Mouse (Mus musculus) cerebellum, adult 2 months (tissue): ENCODE data around the gene Zfp697. TPM values are rescaled to one million over a fixed set of nuclear protein-coding genes. Genes with fewer than 3 reads are reported as not detected.
A peak's percentile ranks its signal among the peaks of the same experiment; 100 is the strongest.
"Not testable (repeated sequence)": the region's sequence is repeated elsewhere in the genome, so short reads cannot be mapped to it uniquely, and the experiment has no call there.

Experiments used
- DNase-seq, 2 experiments: peaks; one replicate each; pipeline ENCODE4 v3.0.0; 2021
- H3K27ac ChIP-seq: fragments of 200-500 bp; 2 replicates; pipeline ENCODE4 v1.5.1; 2012; ENCODE audit warnings: low read length, control low read depth, inconsistent platforms; ENCODE audit not compliant: insufficient read depth
- H3K27me3 ChIP-seq: fragments of 200-500 bp; 2 replicates; pipeline ENCODE4 v1.6.1; 2012; ENCODE audit warnings: inconsistent platforms, mild to moderate bottlenecking, low read length, moderate library complexity; ENCODE audit not compliant: control insufficient read depth, insufficient read depth
- H3K4me1 ChIP-seq: fragments of 200-500 bp; 2 replicates; pipeline ENCODE4 v1.6.1; 2011; ENCODE audit warnings: low read length; ENCODE audit not compliant: control insufficient read depth, insufficient read depth
- H3K4me3 ChIP-seq: fragments of 200-500 bp; replicated peaks from 2 replicates; pipeline ENCODE3; 2011; ENCODE audit warnings: mild to moderate bottlenecking, low read depth, low read length, control low read depth; ENCODE audit not compliant: insufficient read depth
- WGBS: fragments of 180-500 bp; shearing (Covaris S2); methylation state at CpG from one replicate; pipeline ENCODE4 v1.1.7; 2018; 5-methylcytosine and 5-hydroxymethylcytosine counted together
- polyA plus RNA-seq: library from polyadenylated mRNA; depleted of rRNA; stranded (reverse); fragments of >200 nt; gene quantifications from 2 replicates; pipeline ENCODE4 v1.2.3, GENCODE M21; 2012

The Zfp697 gene
- polyA plus RNA-seq, 1 experiment: 7.7 TPM

DNA sequence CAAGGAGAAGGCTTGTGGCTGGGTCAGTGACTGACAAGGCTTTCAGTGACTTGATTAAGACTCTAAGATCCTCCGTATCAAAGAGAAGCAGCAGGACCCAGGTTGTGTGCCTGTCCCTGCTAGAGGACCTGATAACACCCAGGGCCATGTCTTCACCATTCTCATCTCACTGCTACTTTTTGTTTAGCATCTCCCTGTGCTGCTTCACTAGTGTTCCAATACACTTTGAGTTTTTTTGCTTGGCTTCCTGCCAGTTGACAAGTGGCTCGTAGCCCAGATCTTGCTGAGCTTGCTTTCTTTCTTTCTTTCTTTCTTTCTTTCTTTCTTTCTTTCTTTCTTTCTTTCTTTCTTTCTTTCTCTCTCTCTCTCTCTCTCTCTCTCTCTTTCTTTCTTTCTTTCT lies 140.5 kb downstream of the Zfp697 start:
- WGBS: 0% methylated on average over 1 of the region's 2 CpGs
- not testable (repeated sequence) for H3K4me3 ChIP-seq, H3K4me1 ChIP-seq, DNase-seq, H3K27ac ChIP-seq, H3K27me3 ChIP-seq

DNA sequence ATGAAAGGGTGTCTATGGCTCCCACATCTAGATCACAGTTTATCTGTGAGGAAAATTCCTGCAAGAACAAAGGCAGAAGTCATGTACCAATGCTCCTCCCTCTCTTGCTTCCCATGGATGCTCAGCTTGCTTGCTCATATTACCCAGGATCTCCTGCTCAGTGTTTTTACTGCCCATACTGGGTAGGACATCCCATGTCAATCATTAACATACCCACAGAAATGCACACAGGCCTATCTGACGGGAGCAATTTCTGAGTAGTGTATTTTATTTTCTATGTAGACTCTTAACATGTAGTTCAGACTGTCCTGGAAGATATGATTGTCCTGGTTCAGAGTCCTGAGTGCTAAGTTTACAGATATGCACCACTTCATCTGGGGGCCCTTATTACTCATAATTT lies 142.3 kb downstream of the Zfp697 start:
- not testable (repeated sequence) for H3K27me3 ChIP-seq, H3K27ac ChIP-seq, H3K4me3 ChIP-seq, DNase-seq, H3K4me1 ChIP-seq
- no CpG with 5 or more reads among the region's 1 CpGs for whole genome bisulfite sequencing

- H3K4me1 ChIP-seq, DNase-seq: not testable (repeated sequence)
Observed at GRCm38 (mm10) chr3:98524978-98525377, 142.7 kb downstream of the Zfp697 start.

GRCm38 (mm10) chr3:98547641-98548040 lies 165.4 kb downstream of the Zfp697 start:
- H3K4me1 ChIP-seq, H3K4me3 ChIP-seq, DNase-seq, H3K27me3 ChIP-seq, H3K27ac ChIP-seq: not testable (repeated sequence)

More at GRCm38 (mm10) chr3:98524978-98525377, 142.7 kb downstream of the Zfp697 start:
- not testable (repeated sequence) for H3K27me3 ChIP-seq, H3K27ac ChIP-seq, H3K4me3 ChIP-seq

DNA sequence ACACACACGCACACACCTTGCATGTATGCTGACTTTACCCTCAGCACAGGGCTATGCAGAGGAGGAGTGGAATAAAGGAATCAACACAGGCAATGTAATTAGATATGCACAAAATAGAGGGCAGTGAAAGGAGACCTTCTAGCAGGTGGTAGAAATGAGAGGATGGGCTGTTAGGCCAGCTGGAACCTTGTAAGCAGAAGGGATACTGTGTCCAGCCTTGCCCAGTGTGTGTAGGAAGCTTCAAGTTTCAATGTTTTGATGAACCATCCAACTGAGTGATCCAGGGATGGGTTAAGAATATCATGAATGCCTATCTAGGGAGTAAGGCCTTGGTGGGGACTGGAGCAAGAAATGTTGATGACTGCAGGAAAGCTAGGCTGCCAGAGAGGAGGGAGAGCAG lies 166.2 kb downstream of the Zfp697 start:
- WGBS: 100% methylated on average over 1 of the region's 1 CpGs
- not testable (repeated sequence) for H3K4me1 ChIP-seq, DNase-seq, H3K27ac ChIP-seq, H3K27me3 ChIP-seq, H3K4me3 ChIP-seq

DNA sequence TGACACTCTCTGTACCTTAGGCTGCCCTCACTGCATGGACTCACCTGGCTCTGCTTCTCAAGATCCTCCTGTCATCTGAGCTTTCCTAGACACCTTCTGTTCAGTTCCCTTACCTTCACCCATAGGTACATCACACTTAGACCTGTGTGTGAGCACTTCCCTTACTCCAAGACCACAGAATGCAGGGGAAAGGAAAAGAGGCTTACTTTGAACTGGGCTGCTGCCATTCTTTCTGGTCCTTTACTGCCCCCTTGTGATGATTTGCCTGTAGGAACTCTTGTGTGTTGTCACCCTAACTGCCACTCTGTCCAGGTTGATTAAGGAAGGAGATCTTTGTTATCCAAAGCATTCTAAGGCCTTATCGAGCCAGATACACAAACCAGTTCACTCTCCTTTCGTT lies 168.0 kb downstream of the Zfp697 start:
- not testable (repeated sequence) for H3K27ac ChIP-seq, H3K4me3 ChIP-seq, DNase-seq, H3K27me3 ChIP-seq, H3K4me1 ChIP-seq
- WGBS: no CpG with 5 or more reads among the region's 2 CpGs

DNA sequence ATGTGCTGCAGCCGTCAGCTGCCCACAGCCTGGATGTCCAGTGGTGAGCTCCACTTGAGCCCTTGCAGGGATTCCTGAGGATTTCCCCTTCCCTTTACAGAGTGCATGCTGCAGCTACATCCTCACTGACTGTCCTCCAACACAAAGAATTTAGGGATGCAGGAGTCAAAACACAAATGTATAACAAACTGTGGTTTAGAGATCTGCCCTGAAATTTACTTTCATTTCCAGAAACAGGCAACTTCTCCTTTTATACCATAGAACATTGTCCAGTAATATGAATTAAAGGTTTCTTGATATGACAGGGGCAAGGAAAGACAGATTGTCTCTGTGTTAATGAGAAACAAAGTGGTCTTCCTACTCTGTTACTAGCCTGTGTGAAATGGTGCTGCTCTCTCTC lies 168.6 kb downstream of the Zfp697 start:
- not testable (repeated sequence) for H3K27me3 ChIP-seq, H3K27ac ChIP-seq, H3K4me3 ChIP-seq, H3K4me1 ChIP-seq, DNase-seq
- WGBS: no CpG with 5 or more reads among the region's 1 CpGs

GRCm38 (mm10) chr3:98560711-98561110 lies 178.4 kb downstream of the Zfp697 start:
- not testable (repeated sequence) for H3K4me3 ChIP-seq, H3K4me1 ChIP-seq, DNase-seq, H3K27ac ChIP-seq, H3K27me3 ChIP-seq
- no CpG with 5 or more reads among the region's 5 CpGs for WGBS

GRCm38 (mm10) chr3:98563831-98564230 lies 181.6 kb downstream of the Zfp697 start:
- no CpG with 5 or more reads among the region's 2 CpGs for WGBS
- not testable (repeated sequence) for DNase-seq, H3K27me3 ChIP-seq, H3K4me3 ChIP-seq, H3K4me1 ChIP-seq, H3K27ac ChIP-seq

- no CpG with 5 or more reads among the region's 3 CpGs for WGBS
- H3K27me3 ChIP-seq, H3K4me1 ChIP-seq, H3K27ac ChIP-seq, H3K4me3 ChIP-seq, DNase-seq: not testable (repeated sequence)
Observed at GRCm38 (mm10) chr3:98564894-98565293, 182.6 kb downstream of the Zfp697 start.

GRCm38 (mm10) chr3:98567717-98568116 lies 185.5 kb downstream of the Zfp697 start:
- not testable (repeated sequence) for H3K4me1 ChIP-seq, H3K27ac ChIP-seq, H3K27me3 ChIP-seq, DNase-seq, H3K4me3 ChIP-seq
- WGBS: 82% methylated on average over 2 of the region's 2 CpGs

GRCm38 (mm10) chr3:98581024-98581423 lies 198.8 kb downstream of the Zfp697 start:
- WGBS: 73% methylated on average over 1 of the region's 1 CpGs
- not testable (repeated sequence) for H3K4me1 ChIP-seq, H3K27ac ChIP-seq, H3K27me3 ChIP-seq, H3K4me3 ChIP-seq
- DNase-seq: peak in 1 of 2 experiments; percentile 10

GRCm38 (mm10) chr3:98582202-98582601 lies 199.9 kb downstream of the Zfp697 start:
- not testable (repeated sequence) for H3K4me3 ChIP-seq, H3K27me3 ChIP-seq, H3K4me1 ChIP-seq, DNase-seq, H3K27ac ChIP-seq
- WGBS: no CpG with 5 or more reads among the region's 1 CpGs

DNA sequence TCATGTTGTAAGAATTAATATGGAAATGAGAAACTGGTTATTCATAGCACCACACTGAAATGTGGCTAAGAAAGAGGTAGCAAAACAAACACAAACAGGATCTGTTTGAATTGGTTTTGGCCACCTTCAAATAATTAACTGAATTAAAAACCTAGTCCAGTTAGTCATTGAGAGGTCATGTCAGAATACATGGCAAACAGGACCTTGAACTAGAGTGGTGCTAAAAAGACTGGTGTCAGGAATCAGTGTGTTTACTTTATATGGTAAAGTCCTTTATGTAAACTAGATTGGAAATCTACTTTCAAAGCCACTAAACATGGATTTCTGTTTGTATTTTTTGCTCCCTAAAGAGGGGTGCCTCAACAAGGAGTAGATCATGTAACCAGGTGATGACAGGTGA lies 200.4 kb downstream of the Zfp697 start:
- H3K4me3 ChIP-seq, H3K27me3 ChIP-seq, H3K4me1 ChIP-seq, H3K27ac ChIP-seq, DNase-seq: not testable (repeated sequence)
